Mouse (Mus musculus) left cerebral cortex, adult 2 months (tissue): ENCODE measurements around the gene Cited4. TPM values are rescaled to one million over a fixed set of nuclear protein-coding genes. Genes with fewer than 3 reads are reported as not detected.
A peak's percentile ranks its signal among the peaks of the same experiment; 100 is the strongest.

ENCODE experiments used
- DNase-seq, 2 experiments: peaks; one replicate each; pipeline ENCODE4 v3.0.0; 2021 to 2022; ENCODE audit warnings: low spot score in 2 of 2, mixed read lengths in 1 of 2; ENCODE audit errors: extremely low spot score in 1 of 2
- H3K27ac ChIP-seq: fragments of 200-600 bp; 2 replicates; pipeline ENCODE4 v1.8.1; 2022
- H3K4me3 ChIP-seq: fragments of 200-600 bp; 2 replicates; pipeline ENCODE4 v1.8.1; 2022
- CTCF ChIP-seq: fragments of 200-600 bp; IDR thresholded peaks from 2 replicates; pipeline ENCODE4 v1.8.1; 2022; ENCODE audit warnings: antibody characterized with exemption, mild to moderate bottlenecking, moderate library complexity
- intact Hi-C: fragments of 180-260 bp; cut with DNase I; formaldehyde crosslinking; loops from one replicate; pipeline ENCODE4 v1.15.1; 2025
- long read RNA-seq, 2 experiments: library from polyadenylated mRNA; stranded (forward); transcript quantifications; one replicate each; pipeline ENCODE4 v2.0.0; 2021; ENCODE audit warnings: borderline mapping rate in 2 of 2
- total RNA-seq, 2 experiments: library from RNA; stranded (reverse); gene quantifications; 2 replicates each; pipeline ENCODE4 v1.2.3; 2021

The Cited4 gene
- total RNA-seq, result 10 to 100 TPM; 17.9 to 20.2 TPM
- long read RNA-seq, experiment 1, transcript Cited4-201 (1 exons, 1,249 nt), result major isoform, 16 of 16 reads
- long read RNA-seq, experiment 1, partial matches to known transcripts, result 0 of 16 reads
- long read RNA-seq, experiment 1, other reads (novel, unspliced or antisense), result 0 of 16 reads
- long read RNA-seq, experiment 2, transcript Cited4-201 (1 exons, 1,249 nt), result major isoform, 13 of 13 reads
- long read RNA-seq, experiment 2, partial matches to known transcripts, result 0 of 13 reads
- long read RNA-seq, experiment 2, other reads (novel, unspliced or antisense), result 0 of 13 reads

GRCm38 (mm10) chr4:120666358-120667024 is at the start of gene Cited4:
TSS of gene Cited4 (plus strand) at chr4:120666572.
- intact Hi-C loops, result loop anchor here (5.0 kb wide), 1 partner anchor 74 kb away; no protein-coding TSS in a partner anchor
- peak; percentile 82 to 84 for DNase-seq
- peak within 1 kb of the TSS; percentile 82 for H3K4me3 ChIP-seq
- H3K27ac ChIP-seq, result peak within 1 kb of the TSS; percentile 86
- no peak for TF ChIP-seq CTCF

- TF ChIP-seq CTCF, result no peak
- DNase-seq, result no peak
- H3K27ac ChIP-seq, result no peak overlapping the region
- intact Hi-C loops, result no loop called here
- no peak overlapping the region for H3K4me3 ChIP-seq
Observed at GRCm38 (mm10) chr4:120627728-120628127, 38.6 kb upstream of the Cited4 start.

DNA sequence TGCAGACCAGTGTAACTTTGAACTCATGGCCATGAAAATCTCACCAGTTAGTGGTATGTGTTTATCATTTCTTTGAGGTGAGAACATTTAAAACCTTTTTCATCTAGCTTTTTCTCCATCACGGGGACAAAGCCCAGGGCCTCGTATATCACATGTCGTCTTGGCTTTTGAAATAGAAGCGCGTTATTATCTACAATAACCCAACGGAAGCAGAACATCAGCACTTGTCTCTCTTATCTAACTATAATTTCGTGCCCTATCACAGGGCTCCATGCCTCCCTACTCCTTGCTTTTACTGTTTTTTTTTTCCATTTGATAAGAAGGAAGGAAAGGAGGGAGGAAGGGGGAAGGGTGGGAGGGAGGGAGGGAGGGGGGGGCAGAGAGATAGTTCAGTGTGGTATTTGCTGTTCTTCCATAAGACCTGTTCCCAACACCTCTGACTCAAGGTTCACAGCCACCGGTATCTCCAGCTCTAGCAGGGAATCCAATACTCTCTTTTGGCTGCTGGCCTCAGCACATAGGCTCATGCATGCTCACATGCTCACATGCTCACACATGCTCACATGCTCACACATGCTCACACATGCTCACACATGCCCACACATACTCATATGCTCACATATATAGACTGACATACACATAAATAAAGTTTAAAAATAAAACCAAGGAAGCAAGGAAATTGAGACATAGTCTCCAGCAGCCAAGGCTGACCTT is 36.0 kb upstream of the Cited4 start:
- no peak for TF ChIP-seq CTCF
- Histone ChIP-seq H3K4me3 (no peak overlapping the region), H3K27ac (no peak overlapping the region)
- intact Hi-C loops, result no loop called here
- DNase-seq, result no peak

GRCm38 (mm10) chr4:120631828-120632227 is 34.5 kb upstream of the Cited4 start:
- H3K27ac ChIP-seq, result no peak overlapping the region
- intact Hi-C loops, result no loop called here
- DNase-seq, result no peak
- no peak overlapping the region for H3K4me3 ChIP-seq
- TF ChIP-seq CTCF, result no peak

- DNase-seq, result no peak
- Histone ChIP-seq H3K27ac (no peak overlapping the region), H3K4me3 (no peak overlapping the region)
- intact Hi-C loops, result no loop called here
- TF ChIP-seq CTCF, result no peak
Observed at GRCm38 (mm10) chr4:120635351-120635750, 31.0 kb upstream of the Cited4 start.

GRCm38 (mm10) chr4:120641946-120642345 is 24.4 kb upstream of the Cited4 start:
- DNase-seq, result no peak
- Histone ChIP-seq H3K4me3 (no peak overlapping the region), H3K27ac (no peak overlapping the region)
- intact Hi-C loops, result no loop called here
- TF ChIP-seq CTCF, result no peak

DNA sequence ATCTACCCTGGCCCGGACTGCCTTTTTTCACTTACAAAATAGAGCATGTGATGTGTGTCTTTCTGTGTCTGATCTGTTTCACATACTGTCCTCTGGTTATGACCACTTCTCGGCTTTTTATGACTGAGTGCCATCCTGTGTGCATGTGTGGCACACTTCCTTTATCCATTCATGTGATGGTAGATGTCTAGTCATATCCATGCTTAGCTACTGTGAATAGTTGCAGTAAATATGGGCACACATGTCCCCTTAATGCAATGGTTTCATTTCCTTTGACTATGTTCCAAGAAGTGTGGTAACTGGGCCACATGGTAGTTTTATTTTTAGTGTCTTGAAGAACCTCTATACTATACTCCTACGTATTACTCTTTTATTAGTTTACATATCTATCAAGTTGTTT is 22.5 kb upstream of the Cited4 start:
- no peak overlapping the region for H3K27ac ChIP-seq
- no peak for DNase-seq
- intact Hi-C loops, result no loop called here
- no peak for TF ChIP-seq CTCF
- no peak overlapping the region for H3K4me3 ChIP-seq

DNA sequence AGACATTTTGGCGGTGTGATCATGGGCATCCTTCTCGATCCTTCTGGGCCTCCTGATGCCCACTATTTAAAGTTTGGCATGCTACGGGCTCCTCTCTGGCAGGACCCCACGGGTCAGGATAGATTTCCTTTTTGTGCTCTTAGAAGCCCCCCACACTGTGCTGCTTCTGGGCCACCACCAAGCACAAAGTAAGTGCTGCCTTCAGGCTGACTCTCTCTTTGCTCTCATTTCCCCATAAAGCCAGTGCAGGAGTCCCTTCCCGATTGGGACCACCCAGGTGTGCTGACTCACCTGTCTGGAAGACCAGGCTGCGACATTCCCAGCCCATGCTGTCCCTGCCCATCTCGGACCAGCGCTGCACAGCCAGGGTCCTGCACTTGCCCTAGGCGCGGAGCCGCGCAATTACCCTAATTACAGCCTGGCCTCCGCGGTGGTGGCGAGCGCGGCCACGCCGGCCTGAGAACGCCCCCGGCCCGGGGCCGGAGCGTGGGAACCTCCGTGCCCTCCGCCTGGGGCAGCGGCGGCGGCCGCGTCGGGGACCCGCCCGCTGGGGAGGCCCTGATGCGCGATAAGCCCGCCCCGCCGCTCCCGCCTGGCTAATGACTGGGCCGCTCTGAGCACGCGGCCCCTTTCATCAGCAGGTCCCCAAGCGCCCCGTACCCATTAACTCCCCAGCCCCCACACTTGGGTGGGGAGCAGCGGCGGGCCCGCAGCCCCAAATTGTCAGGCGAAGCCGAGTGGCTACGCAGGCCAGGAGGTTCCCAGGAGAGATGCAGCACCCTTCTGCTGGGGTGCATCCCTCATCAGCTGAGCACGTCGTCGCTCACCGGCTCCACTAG is 16.8 kb upstream of the Cited4 start:
- peak; percentile 45 to 60 for DNase-seq
- intact Hi-C loops, result no loop called here
- H3K27ac ChIP-seq, result peak overlapping the region; percentile 48
- peak overlapping the region; percentile 58 for H3K4me3 ChIP-seq
- no peak for TF ChIP-seq CTCF

DNA sequence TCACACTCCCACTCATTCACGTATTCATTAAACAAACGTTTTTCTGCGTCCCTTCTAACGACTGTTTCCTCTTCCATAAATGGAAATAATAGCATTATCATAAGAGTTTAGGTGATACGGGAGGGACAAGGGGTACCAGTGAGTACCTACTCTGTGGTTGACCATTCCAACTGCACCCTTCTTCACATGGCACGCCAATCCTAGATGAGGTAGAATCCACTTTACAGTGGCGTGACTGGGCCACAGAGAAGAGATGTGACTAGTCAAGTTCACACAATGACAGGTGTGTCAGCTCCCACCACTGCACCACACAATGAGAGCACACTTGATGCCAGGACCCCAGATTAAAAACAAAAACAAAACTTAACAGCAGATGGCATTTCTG is 16.2 kb upstream of the Cited4 start:
- H3K4me3 ChIP-seq, result peak overlapping the region; percentile 58
- DNase-seq, result no peak
- no peak for TF ChIP-seq CTCF
- intact Hi-C loops, result no loop called here
- H3K27ac ChIP-seq, result peak overlapping the region; percentile 48

- TF ChIP-seq CTCF, result no peak
- no peak overlapping the region for H3K4me3 ChIP-seq
- DNase-seq, result no peak
- no peak overlapping the region for H3K27ac ChIP-seq
- intact Hi-C loops, result no loop called here
Observed at GRCm38 (mm10) chr4:120655898-120656297, 10.5 kb upstream of the Cited4 start.

GRCm38 (mm10) chr4:120660485-120660884 is 5.9 kb upstream of the Cited4 start:
- intact Hi-C loops, result no loop called here
- H3K27ac ChIP-seq, result peak overlapping the region; percentile 84
- DNase-seq, result peak in 1 of 2 experiments; percentile 45

More at GRCm38 (mm10) chr4:120660485-120660884, 5.9 kb upstream of the Cited4 start:
- TF ChIP-seq CTCF, result no peak; the same call in none of the 2 replicates
- H3K4me3 ChIP-seq, result no peak overlapping the region
